Mouse (Mus musculus) ES-E14 (cell line): ENCODE data around the gene Clrn2.

Experiments
- CHD2 ChIP-seq: IDR thresholded peaks from 2 replicates; pipeline ENCODE4 v1.6.1; 2014; ENCODE audit warnings: mild to moderate bottlenecking, low read depth, low read length, inconsistent platforms
- HCFC1 ChIP-seq: IDR thresholded peaks from 2 replicates; pipeline ENCODE4 v1.6.1; 2012; ENCODE audit warnings: low read length, inconsistent platforms, borderline replicate concordance; ENCODE audit not compliant: insufficient read depth
- MAFK ChIP-seq: IDR thresholded peaks from 2 replicates; pipeline ENCODE4 v1.6.1; 2014; ENCODE audit warnings: mild to moderate bottlenecking, low read depth, low read length, inconsistent platforms; ENCODE audit not compliant: insufficient read depth
- ZNF384 ChIP-seq: IDR thresholded peaks from 2 replicates; pipeline ENCODE4 v1.6.1; 2012; ENCODE audit warnings: low read depth, low read length, inconsistent platforms

DNA sequence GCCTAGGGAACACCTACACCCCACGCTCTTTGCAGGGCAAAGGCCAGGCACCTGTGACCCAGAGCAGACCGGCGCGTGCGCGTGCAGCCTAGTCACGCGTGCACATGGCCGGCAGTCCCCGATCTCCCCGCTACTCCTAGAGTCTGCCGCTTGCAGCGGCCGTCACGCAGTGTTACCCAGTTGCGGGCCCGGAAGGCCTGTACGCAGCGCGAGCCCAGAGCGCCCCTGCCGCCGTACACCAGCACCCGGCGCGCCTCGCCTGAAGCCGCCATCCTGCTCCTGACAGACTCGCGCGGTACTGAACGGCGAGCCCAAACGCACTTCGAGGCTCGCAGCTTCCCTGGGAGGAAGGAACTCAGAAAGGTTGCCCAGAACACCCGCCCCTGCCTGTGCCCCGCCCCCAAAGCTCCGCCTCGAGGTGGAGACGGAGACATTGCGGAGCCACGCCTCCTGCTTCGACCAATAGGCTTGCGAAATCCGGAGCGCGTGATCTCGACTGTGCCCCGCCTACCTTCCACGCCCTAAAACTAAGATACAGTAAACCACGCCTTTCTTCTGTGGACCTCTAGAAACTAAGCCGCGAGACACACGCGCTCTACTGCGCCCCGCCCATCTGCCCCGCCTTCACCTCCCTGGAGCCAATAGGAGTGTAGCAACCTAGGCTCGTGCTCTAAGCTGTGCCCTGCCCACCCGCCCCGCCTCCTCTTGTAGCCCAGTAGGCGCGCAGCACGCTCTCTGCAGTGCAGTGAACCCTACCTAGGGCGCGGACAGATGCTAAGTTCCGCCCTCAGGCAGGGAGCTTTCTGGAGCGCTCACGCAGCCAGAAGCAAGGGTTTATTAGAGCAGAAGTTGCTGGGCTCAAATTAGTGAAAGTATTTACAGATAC lies 3.5 kb upstream of the Clrn2 start, which contains the start of gene Qdpr:
- TF ChIP-seq ZNF384 (no peak), HCFC1 (no peak; the same call in 1 of the 2 replicates), CHD2 (no peak; the same call in 1 of the 2 replicates), MAFK (no peak)
